Mouse (Mus musculus) lung, embryonic 15.5 days (tissue): ENCODE data around the gene Plekhj1. TPM values are rescaled to one million over a fixed set of nuclear protein-coding genes. Genes with fewer than 3 reads are reported as not detected.

Experiments
- ATAC-seq: fragments of 200-750 bp; cut with Nextera tagmentation; 2 replicates; pipeline ENCODE4 v1.8.0; 2017; ENCODE audit warnings: moderate number of reproducible peaks, borderline replicate concordance; ENCODE audit not compliant: low FRiP score, low TSS enrichment; ENCODE audit errors: extremely low read depth
- H3K27ac ChIP-seq: fragments of 300-500 bp; sonication (generic); 2 replicates; pipeline ENCODE4 v1.5.1; 2015; ENCODE audit warnings: moderate library complexity, mild to moderate bottlenecking, inconsistent platforms
- H3K27me3 ChIP-seq: fragments of 300-500 bp; sonication (generic); 2 replicates; pipeline ENCODE4 v1.6.1; 2015; ENCODE audit warnings: inconsistent platforms
- H3K36me3 ChIP-seq: fragments of 300-500 bp; sonication (generic); 2 replicates; pipeline ENCODE4 v1.6.1; 2015; ENCODE audit warnings: inconsistent platforms
- H3K4me1 ChIP-seq: fragments of 300-500 bp; sonication (generic); 2 replicates; pipeline ENCODE4 v1.6.1; 2015; ENCODE audit warnings: inconsistent platforms
- H3K4me2 ChIP-seq: fragments of 300-500 bp; sonication (generic); 2 replicates; pipeline ENCODE4 v1.6.1; 2015; ENCODE audit warnings: inconsistent platforms, mild to moderate bottlenecking, moderate library complexity
- H3K4me3 ChIP-seq: fragments of 300-500 bp; sonication (generic); 2 replicates; pipeline ENCODE4 v1.5.1; 2015; ENCODE audit warnings: mild to moderate bottlenecking, inconsistent platforms
- H3K9ac ChIP-seq: fragments of 300-500 bp; sonication (generic); 2 replicates; pipeline ENCODE4 v1.6.1; 2015; ENCODE audit warnings: inconsistent platforms
- H3K9me3 ChIP-seq: fragments of 300-500 bp; sonication (generic); 2 replicates; pipeline ENCODE4 v1.6.1; 2016; ENCODE audit warnings: inconsistent platforms
- WGBS: fragments of 180-500 bp; shearing (Covaris S2); methylation state at CpG from one replicate; pipeline ENCODE4 v1.1.7; 2015; 5-methylcytosine and 5-hydroxymethylcytosine counted together
- polyA plus RNA-seq: library from polyadenylated mRNA; unstranded; fragments of >200 nt; fragmentation: Nextera tagmentation; extraction: Ambion mirVana; gene quantifications from 2 replicates; pipeline ENCODE4 v1.2.1, GENCODE M21; 2015

Gene Plekhj1
- polyA plus RNA-seq, 1 experiment from 2014 or later: 118 TPM

GRCm38 (mm10) chr10:80799070-80799566, 692 bp upstream of the Plekhj1 start:
- Histone ChIP-seq H3K4me2 (peak overlapping the region; percentile 79), H3K4me3 (peak overlapping the region; percentile 91), H3K9ac (peak overlapping the region; percentile 98), H3K27ac (peak overlapping the region; percentile 98), H3K36me3 (peaks cover 57% of the 10 kb centered on the region), H3K4me1 (peaks cover 26% of the 10 kb centered on the region), H3K27me3 (no peaks in the 10 kb centered on the region), H3K9me3 (no peaks in the 10 kb centered on the region)
- no peak for ATAC-seq
- WGBS: under 1% methylated on average over 18 of the region's 18 CpGs

- Histone ChIP-seq H3K4me3 (peak overlapping the region; percentile 91), H3K27ac (peak overlapping the region; percentile 98), H3K4me2 (peak overlapping the region; percentile 79), H3K27me3 (no peaks in the 10 kb centered on the region), H3K36me3 (peaks cover 56% of the 10 kb centered on the region), H3K9ac (peak overlapping the region; percentile 98), H3K9me3 (no peaks in the 10 kb centered on the region), H3K4me1 (peaks cover 26% of the 10 kb centered on the region)
- peak; percentile 60 for ATAC-seq
- 2% methylated on average over 59 of the region's 59 CpGs for WGBS
Observed at GRCm38 (mm10) chr10:80797186-80798149, 958 bp downstream of the Plekhj1 start.

- Histone ChIP-seq H3K4me3 (peak overlapping the region; percentile 91), H3K4me1 (peaks cover 26% of the 10 kb centered on the region), H3K27ac (no peak overlapping the region), H3K36me3 (peaks cover 56% of the 10 kb centered on the region), H3K4me2 (peak overlapping the region; percentile 79), H3K27me3 (no peaks in the 10 kb centered on the region), H3K9ac (peak overlapping the region; percentile 98; the same call in 1 of the 2 replicates), H3K9me3 (no peaks in the 10 kb centered on the region)
- no peak for ATAC-seq
- whole genome bisulfite sequencing: 71% methylated on average over 9 of the region's 9 CpGs
Observed at GRCm38 (mm10) chr10:80796307-80796848, 2.0 kb downstream of the Plekhj1 start.

- Histone ChIP-seq H3K27ac (no peak overlapping the region), H3K9ac (no peak overlapping the region), H3K4me2 (no peak overlapping the region), H3K27me3 (no peaks in the 10 kb centered on the region), H3K4me1 (peaks cover 18% of the 10 kb centered on the region), H3K36me3 (peaks cover 61% of the 10 kb centered on the region), H3K4me3 (no peak overlapping the region), H3K9me3 (no peaks in the 10 kb centered on the region)
- ATAC-seq: no peak
- 86% methylated on average over 8 of the region's 8 CpGs for WGBS
Observed at GRCm38 (mm10) chr10:80794750-80795149, 3.7 kb downstream of the Plekhj1 start.

- H3K27ac ChIP-seq: no peak overlapping the region
- no peak for ATAC-seq
- no peaks in the 10 kb centered on the region for H3K9me3 ChIP-seq
- H3K36me3 ChIP-seq: peaks cover 69% of the 10 kb centered on the region
- no peak overlapping the region for H3K4me3 ChIP-seq
- no peak overlapping the region for H3K4me2 ChIP-seq
- peaks cover 14% of the 10 kb centered on the region for H3K4me1 ChIP-seq
- 85% methylated on average over 4 of the region's 4 CpGs for WGBS
- no peak overlapping the region for H3K9ac ChIP-seq
- no peaks in the 10 kb centered on the region for H3K27me3 ChIP-seq
Observed at GRCm38 (mm10) chr10:80793803-80794202, 4.6 kb downstream of the Plekhj1 start.

- Histone ChIP-seq H3K4me3 (no peak overlapping the region), H3K4me1 (peaks cover 14% of the 10 kb centered on the region), H3K27ac (no peak overlapping the region), H3K9me3 (no peaks in the 10 kb centered on the region), H3K27me3 (no peaks in the 10 kb centered on the region), H3K36me3 (peaks cover 75% of the 10 kb centered on the region), H3K9ac (no peak overlapping the region), H3K4me2 (no peak overlapping the region)
- ATAC-seq: no peak
- WGBS: 88% methylated on average over 13 of the region's 13 CpGs
Observed at GRCm38 (mm10) chr10:80793033-80793784, 5.2 kb downstream of the Plekhj1 start.

- Histone ChIP-seq H3K36me3 (peaks cover 83% of the 10 kb centered on the region), H3K9ac (no peak overlapping the region), H3K27me3 (no peaks in the 10 kb centered on the region), H3K4me2 (no peak overlapping the region), H3K27ac (no peak overlapping the region), H3K4me1 (peaks cover 14% of the 10 kb centered on the region), H3K9me3 (no peaks in the 10 kb centered on the region), H3K4me3 (no peak overlapping the region)
- peak; percentile 3; the same call in 1 of the 2 replicates for ATAC-seq
- 65% methylated on average over 41 of the region's 41 CpGs for WGBS
Observed at GRCm38 (mm10) chr10:80792175-80793032, 6.0 kb downstream of the Plekhj1 start.

GRCm38 (mm10) chr10:80791476-80792174, 6.8 kb downstream of the Plekhj1 start:
- H3K36me3 ChIP-seq: peaks cover 89% of the 10 kb centered on the region
- H3K4me2 ChIP-seq: no peak overlapping the region
- no peaks in the 10 kb centered on the region for H3K9me3 ChIP-seq
- no peak overlapping the region for H3K9ac ChIP-seq
- H3K27me3 ChIP-seq: no peaks in the 10 kb centered on the region
- no peak overlapping the region for H3K4me3 ChIP-seq
- 73% methylated on average over 33 of the region's 33 CpGs for WGBS
- no peak overlapping the region for H3K27ac ChIP-seq
- ATAC-seq: no peak
- peaks cover 7% of the 10 kb centered on the region; the same call in 1 of the 2 replicates for H3K4me1 ChIP-seq

GRCm38 (mm10) chr10:80790761-80791404, 7.5 kb downstream of the Plekhj1 start:
- H3K9ac ChIP-seq: no peak overlapping the region
- no peak overlapping the region for H3K27ac ChIP-seq

GRCm38 (mm10) chr10:80787517-80787916, 10.9 kb downstream of the Plekhj1 start:
- Histone ChIP-seq H3K4me1 (no peaks in the 10 kb centered on the region), H3K27me3 (no peaks in the 10 kb centered on the region), H3K36me3 (peaks cover 96% of the 10 kb centered on the region), H3K4me2 (no peak overlapping the region), H3K27ac (no peak overlapping the region), H3K9ac (no peak overlapping the region), H3K4me3 (no peak overlapping the region), H3K9me3 (no peaks in the 10 kb centered on the region)
- ATAC-seq: no peak
- 64% methylated on average over 2 of the region's 2 CpGs for WGBS

More at GRCm38 (mm10) chr10:80790761-80791404, 7.5 kb downstream of the Plekhj1 start:
- peaks cover 95% of the 10 kb centered on the region for H3K36me3 ChIP-seq
- H3K4me1 ChIP-seq: no peaks in the 10 kb centered on the region
- no peak overlapping the region for H3K4me2 ChIP-seq
- ATAC-seq: no peak
- no peak overlapping the region for H3K4me3 ChIP-seq
- H3K27me3 ChIP-seq: no peaks in the 10 kb centered on the region
- no peaks in the 10 kb centered on the region for H3K9me3 ChIP-seq
- 82% methylated on average over 19 of the region's 19 CpGs for WGBS
